Mouse (Mus musculus) midbrain, embryonic 11.5 days (tissue): ENCODE data around the gene Vwf. TPM values are rescaled to one million over a fixed set of nuclear protein-coding genes. Genes with fewer than 3 reads are reported as not detected.
A peak's percentile ranks its signal among the peaks of the same experiment; 100 is the strongest.

Experiments used
- ATAC-seq: fragments of 200-750 bp; cut with Nextera tagmentation; 2 replicates; pipeline ENCODE4 v1.8.0; 2017; ENCODE audit warnings: moderate TSS enrichment, moderate library complexity; ENCODE audit not compliant: low FRiP score
- DNase-seq: peaks from one replicate; pipeline ENCODE4 v3.0.0; 2015; ENCODE audit warnings: low spot score; ENCODE audit errors: missing footprints
- H3K27ac ChIP-seq: fragments of 300-500 bp; sonication (generic); 2 replicates; pipeline ENCODE4 v1.5.1; 2014; ENCODE audit warnings: low read depth, low read length
- H3K27me3 ChIP-seq: fragments of 300-500 bp; sonication (generic); 2 replicates; pipeline ENCODE4 v1.6.1; 2014; ENCODE audit warnings: mild to moderate bottlenecking, low read length, moderate library complexity, mixed read lengths; ENCODE audit not compliant: control insufficient read depth, insufficient read depth
- H3K36me3 ChIP-seq: fragments of 300-500 bp; sonication (generic); 2 replicates; pipeline ENCODE4 v1.6.1; 2014; ENCODE audit warnings: mild to moderate bottlenecking, low read length, moderate library complexity, mixed read lengths; ENCODE audit not compliant: control insufficient read depth, insufficient read depth
- H3K4me1 ChIP-seq: fragments of 300-500 bp; sonication (generic); 2 replicates; pipeline ENCODE4 v1.6.1; 2014; ENCODE audit warnings: low read length; ENCODE audit not compliant: control insufficient read depth, insufficient read depth
- H3K4me2 ChIP-seq: fragments of 300-500 bp; sonication (generic); 2 replicates; pipeline ENCODE4 v1.6.1; 2014; ENCODE audit warnings: mild to moderate bottlenecking, moderate library complexity
- H3K4me3 ChIP-seq: fragments of 300-500 bp; sonication (generic); 2 replicates; pipeline ENCODE4 v1.5.1; 2014; ENCODE audit warnings: low read depth, low read length
- H3K9ac ChIP-seq: fragments of 300-500 bp; sonication (generic); 2 replicates; pipeline ENCODE4 v1.6.1; 2014; ENCODE audit warnings: low read length
- H3K9me3 ChIP-seq: fragments of 300-500 bp; sonication (generic); 2 replicates; pipeline ENCODE4 v1.6.1; 2016; ENCODE audit warnings: low read length; ENCODE audit not compliant: control insufficient read depth
- WGBS: fragments of 180-500 bp; shearing (Covaris S2); extraction: QIAGEN DNeasy Blood & Tissue Kit; methylation state at CpG from one replicate; pipeline ENCODE4 v1.1.7; 2014; 5-methylcytosine and 5-hydroxymethylcytosine counted together
- polyA plus RNA-seq: library from polyadenylated mRNA; unstranded; fragments of >200 nt; fragmentation: Nextera tagmentation; extraction: Ambion mirVana; gene quantifications from 2 replicates; pipeline ENCODE4 v1.2.1, GENCODE M21; 2014

The Vwf gene
- polyA plus RNA-seq, 1 experiment from 2014 or later = 15.8 TPM

DNA sequence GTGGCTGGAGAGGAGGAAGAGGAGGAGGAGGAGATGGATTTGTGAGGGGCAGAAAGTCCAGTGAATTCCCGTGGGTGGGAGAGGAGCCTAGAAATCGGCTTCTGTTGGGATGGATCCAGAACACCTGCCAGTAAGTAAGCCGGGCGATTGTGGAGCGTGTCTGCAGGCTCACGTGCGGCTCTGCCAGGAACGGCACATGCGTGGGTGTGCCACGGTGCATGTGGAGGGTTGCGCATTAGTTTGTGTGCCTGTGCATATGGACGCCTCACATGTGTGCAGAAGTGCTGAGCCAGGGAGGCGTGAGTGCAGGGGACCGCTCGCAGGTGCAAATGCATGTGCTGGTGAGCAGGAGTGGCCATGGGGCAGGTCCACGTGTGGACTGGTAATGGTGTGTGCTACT is 164.7 kb downstream of the Vwf start:
- Histone ChIP-seq H3K9ac (no peak overlapping the region), H3K4me2 (no peak overlapping the region), H3K4me1 (no peaks in the 10 kb centered on the region), H3K27me3 (no peaks in the 10 kb centered on the region), H3K36me3 (no peaks in the 10 kb centered on the region), H3K4me3 (no peak overlapping the region), H3K9me3 (no peaks in the 10 kb centered on the region), H3K27ac (no peak overlapping the region)
- DNase-seq = no peak
- 93% methylated on average over 16 of the region's 16 CpGs for WGBS
- ATAC-seq = no peak

DNA sequence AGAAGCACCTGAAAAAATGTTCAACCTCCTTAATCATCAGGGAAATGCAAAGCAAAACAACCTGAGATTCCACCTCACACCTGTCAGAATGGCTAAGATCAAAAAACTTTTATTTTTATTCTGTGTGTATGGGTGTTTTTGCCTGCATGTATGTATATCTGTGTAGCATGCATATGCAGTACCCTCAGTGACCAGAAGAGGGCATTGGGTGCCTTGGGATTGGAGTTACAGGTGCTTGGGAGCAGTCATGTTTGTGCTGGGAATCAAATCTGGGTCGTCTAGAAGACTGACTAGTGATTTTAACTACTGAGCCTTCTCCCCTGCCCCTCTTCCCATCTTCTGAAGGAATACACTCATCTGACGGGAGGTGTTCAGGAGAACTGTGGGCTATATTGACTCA is 179.8 kb downstream of the Vwf start:
- H3K9me3 ChIP-seq = no peaks in the 10 kb centered on the region
- no peaks in the 10 kb centered on the region for H3K36me3 ChIP-seq
- H3K9ac ChIP-seq = no peak overlapping the region
- DNase-seq = no peak
- ATAC-seq = no peak
- WGBS = 70% methylated on average over 2 of the region's 2 CpGs
- no peak overlapping the region for H3K4me2 ChIP-seq
- H3K27ac ChIP-seq = no peak overlapping the region
- H3K27me3 ChIP-seq = no peaks in the 10 kb centered on the region
- no peak overlapping the region for H3K4me3 ChIP-seq
- no peaks in the 10 kb centered on the region for H3K4me1 ChIP-seq

DNA sequence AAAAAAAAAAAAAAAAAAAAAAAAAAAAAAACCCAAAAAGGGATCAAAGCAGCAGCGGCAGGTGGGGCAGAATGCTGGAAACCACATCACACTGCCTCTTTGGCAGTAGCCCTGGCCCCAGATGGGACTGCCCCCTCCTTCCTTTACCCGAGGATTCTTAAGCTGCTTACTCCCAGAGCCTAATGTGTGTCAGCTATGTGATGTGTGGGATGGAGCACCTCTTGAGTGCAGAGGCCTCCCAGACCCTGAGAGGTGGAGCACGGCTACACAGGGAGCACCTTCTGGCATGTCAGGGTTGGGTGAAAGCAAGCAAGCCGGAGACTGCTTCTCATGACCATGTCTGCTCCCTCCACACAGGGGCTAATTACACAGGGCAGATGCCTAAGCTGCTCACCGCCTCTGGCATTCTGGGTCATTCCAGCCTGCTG is 180.9 kb downstream of the Vwf start:
- DNase-seq = peak; percentile 86
- Histone ChIP-seq H3K27me3 (no peaks in the 10 kb centered on the region), H3K9ac (no peak overlapping the region), H3K4me3 (no peak overlapping the region), H3K36me3 (no peaks in the 10 kb centered on the region), H3K4me1 (no peaks in the 10 kb centered on the region), H3K4me2 (no peak overlapping the region), H3K9me3 (no peaks in the 10 kb centered on the region), H3K27ac (no peak overlapping the region)
- WGBS = 53% methylated on average over 5 of the region's 5 CpGs
- ATAC-seq = 0 out of 2 replicates have a peak, but pooled peaks have one; percentile 33

DNA sequence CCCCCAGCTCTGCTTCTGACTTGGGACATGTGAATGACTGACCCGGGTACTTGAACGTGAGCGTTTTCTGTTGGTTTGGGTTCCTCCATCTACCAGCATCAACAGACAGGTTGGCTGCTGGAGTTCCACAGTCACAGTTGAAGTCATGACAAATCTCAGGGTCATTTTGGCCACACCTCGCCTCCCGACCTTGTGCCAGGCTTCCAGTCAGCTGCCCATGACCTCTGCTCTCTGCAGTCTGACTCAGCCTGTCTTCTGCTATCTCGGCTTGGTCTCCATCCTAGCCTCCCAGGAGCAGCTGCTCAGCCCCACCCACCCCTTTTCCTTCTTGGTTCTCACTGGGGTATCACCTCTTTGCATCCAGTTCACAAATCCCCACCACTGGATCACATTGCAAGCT is 182.9 kb downstream of the Vwf start:
- ATAC-seq (no peak), DNase-seq (no peak)
- H3K9ac ChIP-seq = no peak overlapping the region
- 75% methylated on average over 6 of the region's 6 CpGs for WGBS
- H3K4me3 ChIP-seq = no peak overlapping the region
- no peaks in the 10 kb centered on the region for H3K9me3 ChIP-seq
- H3K4me2 ChIP-seq = no peak overlapping the region
- H3K36me3 ChIP-seq = no peaks in the 10 kb centered on the region
- H3K27me3 ChIP-seq = no peaks in the 10 kb centered on the region
- H3K4me1 ChIP-seq = no peaks in the 10 kb centered on the region
- no peak overlapping the region for H3K27ac ChIP-seq

DNA sequence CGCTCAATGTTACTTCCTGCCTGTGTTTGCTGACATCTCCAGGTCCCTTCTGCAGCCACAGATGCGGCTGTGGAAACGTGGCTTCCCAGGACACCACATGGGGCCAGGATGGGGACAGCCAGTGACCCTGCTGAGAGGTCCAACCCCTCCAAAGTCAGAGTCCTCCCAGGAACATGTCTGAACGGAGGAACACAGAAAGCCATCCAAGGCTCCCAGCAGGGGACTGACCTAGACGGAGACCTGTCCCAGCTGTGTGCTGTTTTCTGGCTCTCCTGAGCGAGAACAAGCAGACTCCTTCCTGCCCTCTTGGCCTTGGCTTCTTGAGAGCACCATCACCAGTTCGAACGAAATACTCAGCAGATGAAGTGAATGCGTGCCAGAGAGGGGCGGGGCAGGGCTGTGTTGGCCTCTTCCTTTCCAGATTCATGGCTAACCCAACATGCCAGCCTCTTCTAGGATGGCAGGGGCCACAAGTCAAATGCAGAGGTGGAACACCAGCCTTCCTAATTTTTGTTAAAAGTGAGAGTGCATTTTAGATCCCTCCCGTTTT is 183.5 kb downstream of the Vwf start:
- 76% methylated on average over 11 of the region's 11 CpGs for WGBS
- Histone ChIP-seq H3K36me3 (no peaks in the 10 kb centered on the region), H3K27me3 (no peaks in the 10 kb centered on the region), H3K9me3 (no peaks in the 10 kb centered on the region), H3K4me2 (no peak overlapping the region), H3K9ac (no peak overlapping the region), H3K4me1 (no peaks in the 10 kb centered on the region), H3K4me3 (no peak overlapping the region), H3K27ac (no peak overlapping the region)
- ATAC-seq (no peak), DNase-seq (peak; percentile 72)

Other genes with a start within 250 kb of the Vwf start
- 18.0 and 19.7 TPM in 2 replicates for gene Ltbr, start 232.9 kb upstream of the Vwf start, polyA plus RNA-seq
- gene Scnn1a, start 226.1 kb upstream of the Vwf start, polyA plus RNA-seq = 0.33 and 0.77 TPM in 2 replicates
- 19.0 and 19.2 TPM in 2 replicates for gene Tnfrsf1a, start 197.4 kb upstream of the Vwf start, polyA plus RNA-seq
- not detected in 2 replicates for gene Plekhg6, start 166.0 kb upstream of the Vwf start, polyA plus RNA-seq
- 34.7 and 40.9 TPM in 2 replicates for gene Cd9, start 52.0 kb upstream of the Vwf start, polyA plus RNA-seq
- 0.25 and 0.31 TPM in 2 replicates for gene Ano2, start 143.6 kb downstream of the Vwf start, polyA plus RNA-seq